Mouse (Mus musculus) lung, embryonic 15.5 days (tissue): Measurements from ENCODE around the gene Pdp2. TPM values are rescaled to one million over a fixed set of nuclear protein-coding genes. Genes with fewer than 3 reads are reported as not detected.
"Not testable (repeated sequence)": the region's sequence is repeated elsewhere in the genome, so short reads cannot be mapped to it uniquely, and the experiment has no call there.

Source experiments
- ATAC-seq: fragments of 200-750 bp; cut with Nextera tagmentation; 2 replicates; pipeline ENCODE4 v1.8.0; 2017; ENCODE audit warnings: moderate number of reproducible peaks, borderline replicate concordance; ENCODE audit not compliant: low FRiP score, low TSS enrichment; ENCODE audit errors: extremely low read depth
- H3K27ac ChIP-seq: fragments of 300-500 bp; sonication (generic); 2 replicates; pipeline ENCODE4 v1.5.1; 2015; ENCODE audit warnings: moderate library complexity, mild to moderate bottlenecking, inconsistent platforms
- H3K27me3 ChIP-seq: fragments of 300-500 bp; sonication (generic); 2 replicates; pipeline ENCODE4 v1.6.1; 2015; ENCODE audit warnings: inconsistent platforms
- H3K36me3 ChIP-seq: fragments of 300-500 bp; sonication (generic); 2 replicates; pipeline ENCODE4 v1.6.1; 2015; ENCODE audit warnings: inconsistent platforms
- H3K4me1 ChIP-seq: fragments of 300-500 bp; sonication (generic); 2 replicates; pipeline ENCODE4 v1.6.1; 2015; ENCODE audit warnings: inconsistent platforms
- H3K4me2 ChIP-seq: fragments of 300-500 bp; sonication (generic); 2 replicates; pipeline ENCODE4 v1.6.1; 2015; ENCODE audit warnings: inconsistent platforms, mild to moderate bottlenecking, moderate library complexity
- H3K4me3 ChIP-seq: fragments of 300-500 bp; sonication (generic); 2 replicates; pipeline ENCODE4 v1.5.1; 2015; ENCODE audit warnings: mild to moderate bottlenecking, inconsistent platforms
- H3K9ac ChIP-seq: fragments of 300-500 bp; sonication (generic); 2 replicates; pipeline ENCODE4 v1.6.1; 2015; ENCODE audit warnings: inconsistent platforms
- H3K9me3 ChIP-seq: fragments of 300-500 bp; sonication (generic); 2 replicates; pipeline ENCODE4 v1.6.1; 2016; ENCODE audit warnings: inconsistent platforms
- WGBS: fragments of 180-500 bp; shearing (Covaris S2); methylation state at CpG from one replicate; pipeline ENCODE4 v1.1.7; 2015; 5-methylcytosine and 5-hydroxymethylcytosine counted together
- polyA plus RNA-seq: library from polyadenylated mRNA; unstranded; fragments of >200 nt; fragmentation: Nextera tagmentation; extraction: Ambion mirVana; gene quantifications from 2 replicates; pipeline ENCODE4 v1.2.1, GENCODE M21; 2015

Pdp2 gene
- polyA plus RNA-seq, 1 experiment from 2014 or later, result 9.2 TPM

DNA sequence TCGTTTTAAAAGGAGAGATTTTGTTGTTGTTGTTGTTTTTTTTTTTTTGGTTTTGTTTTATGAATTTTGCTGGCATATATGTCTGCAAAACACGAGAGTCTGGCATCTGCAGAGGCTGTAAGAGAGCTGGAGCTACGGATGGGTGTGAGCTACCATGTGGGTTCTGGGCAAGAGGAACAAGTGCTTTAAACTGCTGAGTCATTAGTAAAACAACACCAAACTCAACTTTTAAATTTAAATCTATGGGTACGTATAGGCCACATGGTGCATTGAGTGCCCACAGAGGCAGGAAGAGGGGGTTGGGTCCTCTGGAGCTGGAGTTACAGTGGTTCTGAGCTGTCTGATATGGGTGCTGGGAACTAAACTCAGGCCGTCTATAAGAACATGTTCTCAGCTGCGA is 46.8 kb downstream of the Pdp2 start:
- ATAC-seq, result no peak
- Histone ChIP-seq H3K27ac (no peak overlapping the region), H3K4me3 (no peak overlapping the region), H3K9me3 (no peaks in the 10 kb centered on the region), H3K36me3 (peaks cover 25% of the 10 kb centered on the region), H3K4me1 (peaks cover 15% of the 10 kb centered on the region), H3K9ac (no peak overlapping the region), H3K4me2 (no peak overlapping the region), H3K27me3 (no peaks in the 10 kb centered on the region)
- 82% methylated on average over 6 of the region's 6 CpGs for whole genome bisulfite sequencing

DNA sequence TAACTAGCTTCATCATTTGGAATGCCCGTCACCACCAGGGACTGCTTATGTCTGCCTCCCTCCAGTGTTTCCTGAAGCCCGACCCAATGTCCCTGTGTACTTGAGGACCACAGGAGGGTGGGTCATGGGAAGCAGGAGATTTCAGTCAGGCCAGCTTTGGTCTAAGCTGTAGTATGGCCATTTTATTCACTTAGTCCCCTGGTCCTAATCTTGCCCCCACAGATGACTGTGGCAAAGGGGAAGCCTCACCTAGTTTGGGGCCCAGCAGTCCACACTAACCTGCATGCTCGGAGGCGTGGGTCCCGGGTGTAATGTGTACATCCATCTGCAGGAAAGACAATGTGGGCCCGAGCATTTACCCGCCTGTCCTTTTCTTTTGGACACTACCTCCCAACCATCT is 49.0 kb downstream of the Pdp2 start:
- 86% methylated on average over 7 of the region's 7 CpGs for WGBS
- H3K9ac ChIP-seq, result no peak overlapping the region
- ATAC-seq, result no peak
- H3K4me3 ChIP-seq, result peak overlapping the region; percentile 97
- H3K4me2 ChIP-seq, result peak overlapping the region; percentile 81
- no peaks in the 10 kb centered on the region for H3K27me3 ChIP-seq
- H3K9me3 ChIP-seq, result no peaks in the 10 kb centered on the region
- H3K4me1 ChIP-seq, result peaks cover 15% of the 10 kb centered on the region
- H3K27ac ChIP-seq, result no peak overlapping the region
- peaks cover 25% of the 10 kb centered on the region for H3K36me3 ChIP-seq

DNA sequence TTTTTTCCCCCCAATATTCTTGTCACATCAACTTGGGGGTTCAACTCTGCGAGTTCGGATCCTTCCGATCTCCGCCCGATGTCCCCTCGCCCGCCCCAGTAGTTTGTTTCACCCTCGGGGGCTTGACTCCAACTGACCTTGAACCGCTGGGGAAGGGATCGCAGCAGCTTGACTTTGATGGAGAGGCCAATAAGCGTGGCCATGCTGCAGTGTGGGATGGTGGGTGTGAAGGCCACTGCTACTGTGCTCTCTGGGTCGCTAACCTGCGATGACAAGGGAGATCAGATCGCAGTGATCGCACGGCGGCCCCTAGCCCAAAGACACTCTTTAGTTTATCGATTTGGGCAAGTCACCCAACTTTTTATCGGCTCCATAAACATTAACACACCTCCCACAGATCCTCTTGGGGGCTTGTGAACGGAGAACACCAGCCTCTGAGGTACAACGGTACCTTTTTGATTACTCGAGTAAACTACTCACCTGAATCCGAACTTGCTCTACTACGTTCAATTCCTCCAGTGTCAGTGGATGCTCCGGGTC is 49.6 kb downstream of the Pdp2 start:
- no peak for ATAC-seq
- Histone ChIP-seq H3K4me3 (peak overlapping the region; percentile 97), H3K9ac (peak overlapping the region; percentile 81), H3K27me3 (no peaks in the 10 kb centered on the region), H3K36me3 (peaks cover 20% of the 10 kb centered on the region), H3K4me2 (peak overlapping the region; percentile 81), H3K27ac (no peak overlapping the region), H3K9me3 (no peaks in the 10 kb centered on the region), H3K4me1 (peaks cover 15% of the 10 kb centered on the region)
- 6% methylated on average over 25 of the region's 25 CpGs for WGBS

DNA sequence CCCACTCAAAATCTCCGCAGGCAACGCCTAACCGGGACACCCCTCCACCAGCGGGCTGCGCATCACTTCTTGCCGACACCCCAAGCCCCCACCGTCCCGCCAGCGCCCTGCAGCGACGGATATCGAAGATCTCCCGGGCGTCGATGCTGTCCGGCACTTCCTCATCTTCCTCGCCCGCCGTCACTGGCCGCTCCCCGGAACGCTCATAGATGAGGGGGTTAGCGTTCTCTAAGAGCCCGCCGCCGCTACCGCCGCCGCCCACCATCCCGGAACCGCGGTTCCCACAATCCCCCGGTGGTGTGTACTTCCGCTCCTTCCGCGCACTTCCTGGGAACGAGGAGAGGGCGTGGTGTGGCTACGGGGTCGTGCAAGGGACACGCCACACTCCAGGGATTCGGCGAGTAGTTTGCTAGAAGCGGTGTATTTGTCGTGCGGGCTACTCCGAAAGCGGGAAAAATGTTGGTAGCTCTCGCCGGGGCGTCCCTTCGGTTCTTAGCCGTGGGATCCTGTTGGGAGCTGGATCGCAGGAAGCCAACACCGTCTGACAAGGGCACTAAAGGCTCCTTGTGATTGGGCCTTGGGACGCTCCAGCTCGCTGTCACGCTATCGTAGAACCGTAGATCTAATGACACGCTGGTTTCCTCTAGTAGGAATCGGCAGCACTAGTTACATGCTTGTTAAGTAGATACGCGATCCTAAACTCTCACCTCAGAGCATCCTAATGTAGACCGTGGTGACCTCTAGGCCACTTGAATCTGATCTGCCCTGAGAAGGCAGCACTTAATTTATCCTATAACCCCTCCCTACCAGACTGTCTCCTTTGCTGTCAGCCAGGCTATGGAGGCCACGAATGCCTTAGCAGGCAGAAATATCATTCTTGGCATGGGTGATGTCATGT is 50.4 kb downstream of the Pdp2 start, which contains the start of gene Ciao2b:
Ciao2b (minus strand) TSS at position 540 of the 898 bp plus-strand sequence.
- ATAC-seq, result peak; percentile 96
- no peaks in the 10 kb centered on the region for H3K27me3 ChIP-seq
- under 1% methylated on average over 66 of the region's 66 CpGs for WGBS

DNA sequence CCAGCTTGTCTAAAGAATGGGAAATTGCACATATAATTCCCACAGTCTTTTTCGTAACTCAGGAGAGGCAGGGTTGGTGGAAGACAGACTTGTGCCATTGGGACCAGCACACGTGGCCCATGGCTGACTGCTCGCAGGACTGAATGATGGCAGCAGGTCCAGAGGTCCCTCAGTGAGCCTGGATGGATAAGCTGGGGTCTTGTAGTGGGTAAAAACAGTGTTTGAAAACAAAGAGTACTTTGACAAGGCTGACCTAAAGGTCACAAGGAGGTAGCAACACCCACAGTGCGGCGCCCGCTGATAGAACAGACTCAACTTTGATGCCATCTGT is 51.0 kb downstream of the Pdp2 start:
- Histone ChIP-seq H3K27me3 (no peaks in the 10 kb centered on the region), H3K9ac (peak overlapping the region; percentile 81), H3K9me3 (no peaks in the 10 kb centered on the region), H3K4me2 (peak overlapping the region; percentile 81), H3K4me3 (peak overlapping the region; percentile 97), H3K27ac (no peak overlapping the region), H3K36me3 (peaks cover 18% of the 10 kb centered on the region), H3K4me1 (peaks cover 15% of the 10 kb centered on the region)
- peak; percentile 16; the same call in 1 of the 2 replicates for ATAC-seq
- WGBS, result 72% methylated on average over 6 of the region's 6 CpGs

More for the DNA sequence above, 50.4 kb downstream of the Pdp2 start, which contains the start of gene Ciao2b:
- Histone ChIP-seq H3K9me3 (no peaks in the 10 kb centered on the region), H3K36me3 (peaks cover 18% of the 10 kb centered on the region), H3K27ac (peak within 1 kb of the TSS; percentile 71), H3K4me3 (peak within 1 kb of the TSS; percentile 97), H3K4me1 (peaks cover 15% of the 10 kb centered on the region), H3K4me2 (peak within 1 kb of the TSS; percentile 81), H3K9ac (peak within 1 kb of the TSS; percentile 81)

DNA sequence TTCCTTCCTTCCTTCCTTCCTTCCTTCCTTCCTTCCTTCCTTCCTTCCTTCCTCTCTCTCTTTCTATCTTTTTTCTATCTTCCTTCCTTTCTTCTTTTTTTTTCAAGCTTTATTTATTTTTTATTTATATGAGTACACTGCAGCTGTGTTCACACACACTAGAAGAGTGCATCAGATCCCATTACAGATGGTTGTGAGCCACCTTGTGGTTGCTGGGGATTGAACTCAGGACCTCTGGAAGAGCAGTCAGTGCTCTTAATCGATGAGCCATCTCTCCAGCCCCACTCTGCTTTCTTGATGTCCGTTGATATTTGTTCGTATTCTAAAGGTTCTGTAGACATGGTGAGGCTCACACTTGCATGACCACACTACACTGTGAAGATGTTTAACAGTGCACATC is 52.9 kb downstream of the Pdp2 start:
- not testable (repeated sequence) for H3K36me3 ChIP-seq, ATAC-seq, H3K27ac ChIP-seq, H3K27me3 ChIP-seq, H3K4me3 ChIP-seq, H3K9ac ChIP-seq, H3K4me2 ChIP-seq, H3K9me3 ChIP-seq
- WGBS, result 68% methylated on average over 3 of the region's 3 CpGs
- H3K4me1 ChIP-seq, result peaks cover 15% of the 10 kb centered on the region

Other genes starting within 250 kb of the Pdp2 start
- gene Cmtm4, start 195.6 kb upstream of the Pdp2 start, polyA plus RNA-seq, result 2.6 and 3.0 TPM in 2 replicates
- 61.1 and 62.2 TPM in 2 replicates for gene Dync1li2, start 148.4 kb upstream of the Pdp2 start, polyA plus RNA-seq
- gene Terb1, start 81.5 kb upstream of the Pdp2 start, polyA plus RNA-seq, result 0.19 and 0.40 TPM in 2 replicates
- gene Nae1, start 56.8 kb upstream of the Pdp2 start, polyA plus RNA-seq, result 87.4 and 97.8 TPM in 2 replicates
- 0.65 and 0.97 TPM in 2 replicates for gene Car7, start 56.8 kb upstream of the Pdp2 start, polyA plus RNA-seq
- 53.5 TPM in 2 replicates for gene Cdh16, start 32.9 kb downstream of the Pdp2 start, polyA plus RNA-seq
- gene Rrad, start 39.9 kb downstream of the Pdp2 start, polyA plus RNA-seq, result 20.1 and 24.8 TPM in 2 replicates
- gene Ciao2b, start 50.5 kb downstream of the Pdp2 start, polyA plus RNA-seq, result 102 and 107 TPM in 2 replicates
- not detected in 2 replicates for gene Ces2a, start 142.6 kb downstream of the Pdp2 start, polyA plus RNA-seq
- gene Ces2b, start 240.1 kb downstream of the Pdp2 start, polyA plus RNA-seq, result 1.2 and 1.4 TPM in 2 replicates